Mouse (Mus musculus) kidney, embryonic 16.5 days (tissue): ENCODE measurements at regions not wholly inside any gene's neighbourhood (a gene's known extent, or its start where the extent isn't known, plus 50 kb on each side); places are given as distances from the start of the nearest gene placed in this dataset.

Experiments used
- ATAC-seq: fragments of 200-750 bp; cut with Nextera tagmentation; 2 replicates; pipeline ENCODE4 v1.8.0; 2017; ENCODE audit warnings: moderate TSS enrichment; ENCODE audit not compliant: low FRiP score, low TSS enrichment
- H3K27ac ChIP-seq: fragments of 300-500 bp; sonication (generic); 2 replicates; pipeline ENCODE4 v1.5.1; 2014; ENCODE audit warnings: low read length
- H3K27me3 ChIP-seq: fragments of 300-500 bp; sonication (generic); 2 replicates; pipeline ENCODE4 v1.6.1; 2014; ENCODE audit warnings: low read length, control low read depth, mixed read lengths; ENCODE audit not compliant: insufficient read depth
- H3K36me3 ChIP-seq: fragments of 300-500 bp; sonication (generic); 2 replicates; pipeline ENCODE4 v1.6.1; 2014; ENCODE audit warnings: low read length, control low read depth, mixed read lengths; ENCODE audit not compliant: insufficient read depth
- H3K4me1 ChIP-seq: fragments of 300-500 bp; sonication (generic); 2 replicates; pipeline ENCODE4 v1.6.1; 2014; ENCODE audit warnings: low read length, control low read depth, mixed read lengths; ENCODE audit not compliant: insufficient read depth
- H3K4me2 ChIP-seq: fragments of 300-500 bp; sonication (generic); replicated peaks from 2 replicates; pipeline ENCODE4 v1.6.1; 2014; ENCODE audit warnings: low read depth, low read length
- H3K4me3 ChIP-seq: fragments of 300-500 bp; sonication (generic); 2 replicates; pipeline ENCODE4 v1.5.1; 2014; ENCODE audit warnings: mild to moderate bottlenecking, low read length
- H3K9ac ChIP-seq: fragments of 300-500 bp; sonication (generic); replicated peaks from 2 replicates; pipeline ENCODE4 v1.6.1; 2014; ENCODE audit warnings: low read length
- H3K9me3 ChIP-seq: fragments of 300-500 bp; sonication (generic); 2 replicates; pipeline ENCODE4 v1.6.1; 2016; ENCODE audit warnings: low read length, control low read depth
- WGBS: fragments of 180-500 bp; shearing (Covaris S2); extraction: QIAGEN DNeasy Blood & Tissue Kit; methylation state at CpG from one replicate; pipeline ENCODE4 v1.1.7; 2014; 5-methylcytosine and 5-hydroxymethylcytosine counted together

- ATAC-seq = no peak
- WGBS = 73% methylated on average over 6 of the region's 6 CpGs
- Histone ChIP-seq H3K36me3 (no peaks in the 10 kb centered on the region), H3K4me1 (no peaks in the 10 kb centered on the region; the same call in 1 of the 2 replicates), H3K9me3 (no peaks in the 10 kb centered on the region), H3K4me2 (no peak overlapping the region), H3K9ac (no peak overlapping the region), H3K4me3 (no peak overlapping the region), H3K27ac (no peak overlapping the region), H3K27me3 (no peaks in the 10 kb centered on the region)
These were observed 395.9 kb upstream of the Klf4 start for GRCm38 (mm10) chr4:55928196-55928595.

GRCm38 (mm10) chr4:55927391-55927790 is 395.1 kb upstream of the Klf4 start:
- Histone ChIP-seq H3K4me1 (no peaks in the 10 kb centered on the region; the same call in 1 of the 2 replicates), H3K4me2 (no peak overlapping the region), H3K9me3 (no peaks in the 10 kb centered on the region), H3K27me3 (no peaks in the 10 kb centered on the region), H3K4me3 (no peak overlapping the region), H3K36me3 (no peaks in the 10 kb centered on the region), H3K27ac (no peak overlapping the region), H3K9ac (no peak overlapping the region)
- 74% methylated on average over 4 of the region's 4 CpGs for WGBS
- ATAC-seq = no peak

- no peak overlapping the region for H3K4me3 ChIP-seq
- H3K4me2 ChIP-seq = no peak overlapping the region
- ATAC-seq = no peak
- no peak overlapping the region for H3K9ac ChIP-seq
- H3K27ac ChIP-seq = no peak overlapping the region
- no peaks in the 10 kb centered on the region for H3K36me3 ChIP-seq
- H3K9me3 ChIP-seq = no peaks in the 10 kb centered on the region
- 73% methylated on average over 3 of the region's 3 CpGs for WGBS
- H3K27me3 ChIP-seq = no peaks in the 10 kb centered on the region
- no peaks in the 10 kb centered on the region; the same call in 1 of the 2 replicates for H3K4me1 ChIP-seq
These were observed 392.7 kb upstream of the Klf4 start for GRCm38 (mm10) chr4:55924974-55925373.

- Histone ChIP-seq H3K4me2 (no peak overlapping the region), H3K9ac (no peak overlapping the region), H3K36me3 (no peaks in the 10 kb centered on the region), H3K4me3 (no peak overlapping the region), H3K27me3 (no peaks in the 10 kb centered on the region), H3K4me1 (no peaks in the 10 kb centered on the region), H3K27ac (no peak overlapping the region), H3K9me3 (no peaks in the 10 kb centered on the region)
- 71% methylated on average over 4 of the region's 4 CpGs for WGBS
- no peak for ATAC-seq
These were observed 389.0 kb upstream of the Klf4 start for GRCm38 (mm10) chr4:55921217-55921616.

- Histone ChIP-seq H3K4me1 (no peaks in the 10 kb centered on the region), H3K9me3 (no peaks in the 10 kb centered on the region), H3K9ac (no peak overlapping the region), H3K27ac (no peak overlapping the region), H3K4me2 (no peak overlapping the region), H3K36me3 (no peaks in the 10 kb centered on the region), H3K4me3 (no peak overlapping the region), H3K27me3 (no peaks in the 10 kb centered on the region)
- ATAC-seq = no peak
- WGBS = 52% methylated on average over 12 of the region's 12 CpGs
These were observed 362.0 kb upstream of the Klf4 start for GRCm38 (mm10) chr4:55894116-55894885.

GRCm38 (mm10) chr4:55891656-55892055 is 359.4 kb upstream of the Klf4 start:
- H3K27ac ChIP-seq = no peak overlapping the region
- 91% methylated on average over 7 of the region's 10 CpGs for WGBS
- H3K9me3 ChIP-seq = no peaks in the 10 kb centered on the region
- no peaks in the 10 kb centered on the region for H3K27me3 ChIP-seq
- H3K4me2 ChIP-seq = no peak overlapping the region
- no peaks in the 10 kb centered on the region for H3K36me3 ChIP-seq
- no peak for ATAC-seq
- no peaks in the 10 kb centered on the region for H3K4me1 ChIP-seq
- H3K4me3 ChIP-seq = no peak overlapping the region
- H3K9ac ChIP-seq = no peak overlapping the region

GRCm38 (mm10) chr4:55887581-55887980 is 355.3 kb upstream of the Klf4 start:
- H3K36me3 ChIP-seq = no peaks in the 10 kb centered on the region
- no peak overlapping the region for H3K27ac ChIP-seq
- no peaks in the 10 kb centered on the region for H3K27me3 ChIP-seq
- no peaks in the 10 kb centered on the region for H3K9me3 ChIP-seq
- WGBS = 75% methylated on average over 6 of the region's 6 CpGs
- no peak overlapping the region for H3K9ac ChIP-seq
- H3K4me2 ChIP-seq = no peak overlapping the region
- no peak for ATAC-seq
- no peak overlapping the region for H3K4me3 ChIP-seq
- H3K4me1 ChIP-seq = no peaks in the 10 kb centered on the region

- H3K4me1 ChIP-seq = no peaks in the 10 kb centered on the region
- H3K9me3 ChIP-seq = no peaks in the 10 kb centered on the region
- H3K4me2 ChIP-seq = no peak overlapping the region
- H3K27me3 ChIP-seq = no peaks in the 10 kb centered on the region
- H3K36me3 ChIP-seq = no peaks in the 10 kb centered on the region
- H3K9ac ChIP-seq = no peak overlapping the region
- no peak overlapping the region for H3K27ac ChIP-seq
- WGBS = 53% methylated on average over 2 of the region's 2 CpGs
- H3K4me3 ChIP-seq = no peak overlapping the region
- no peak for ATAC-seq
These were observed 350.3 kb upstream of the Klf4 start for GRCm38 (mm10) chr4:55882541-55882940.

- Histone ChIP-seq H3K4me2 (no peak overlapping the region), H3K27ac (no peak overlapping the region), H3K4me1 (no peaks in the 10 kb centered on the region), H3K27me3 (no peaks in the 10 kb centered on the region), H3K9me3 (no peaks in the 10 kb centered on the region), H3K4me3 (no peak overlapping the region), H3K36me3 (no peaks in the 10 kb centered on the region), H3K9ac (no peak overlapping the region)
- 88% methylated on average over 12 of the region's 12 CpGs for WGBS
- ATAC-seq = no peak
These were observed 343.0 kb upstream of the Klf4 start for GRCm38 (mm10) chr4:55875304-55875703.

GRCm38 (mm10) chr4:55874875-55875274 is 342.6 kb upstream of the Klf4 start:
- ATAC-seq = no peak
- WGBS = 61% methylated on average over 7 of the region's 7 CpGs
- Histone ChIP-seq H3K4me1 (no peaks in the 10 kb centered on the region), H3K27me3 (no peaks in the 10 kb centered on the region), H3K9me3 (no peaks in the 10 kb centered on the region), H3K4me3 (no peak overlapping the region), H3K4me2 (no peak overlapping the region), H3K36me3 (no peaks in the 10 kb centered on the region), H3K27ac (no peak overlapping the region), H3K9ac (no peak overlapping the region)
